Mouse (Mus musculus) liver, embryonic 14.5 days (tissue): ENCODE measurements around the gene Lrsam1.

Experiments
- CTCF ChIP-seq: IDR thresholded peaks from 2 replicates; pipeline ENCODE4 v1.5.1; 2016; ENCODE audit warnings: antibody characterized with exemption, low read depth, control low read depth
- EP300 ChIP-seq: IDR thresholded peaks from 2 replicates; pipeline ENCODE4 v1.6.1; 2016; ENCODE audit warnings: antibody characterized with exemption, low read depth

DNA sequence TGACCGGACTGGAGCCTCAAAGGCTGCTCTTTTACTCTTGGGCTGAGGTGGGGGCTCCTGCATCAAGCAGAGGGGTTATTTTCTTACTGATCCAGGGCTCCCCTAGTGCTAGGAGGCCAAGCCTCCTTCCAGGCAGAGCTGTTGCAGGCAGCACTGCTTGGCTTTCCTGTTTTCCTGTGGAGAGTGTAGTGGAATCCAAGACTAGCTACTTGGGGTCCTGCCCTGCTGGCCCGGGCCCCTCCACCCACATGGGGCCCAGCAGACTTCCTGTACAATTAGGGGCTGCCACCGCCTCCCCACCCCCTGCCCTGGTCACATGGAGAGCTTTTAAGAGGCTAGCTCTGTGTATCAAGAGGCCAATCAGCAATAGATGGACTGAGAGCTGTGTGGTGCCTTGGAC is 72.9 kb downstream of the Lrsam1 start:
- TF ChIP-seq CTCF, result no peak
- TF ChIP-seq EP300, result no peak
